Mouse (Mus musculus) bone marrow macrophage, adult 2 months (primary cell): ENCODE measurements around the gene Tff1.

Source experiments
- CTCF ChIP-seq: IDR thresholded peaks from 2 replicates; pipeline ENCODE4 v1.5.1; 2012; ENCODE audit warnings: low read depth, mild to moderate bottlenecking, low read length, moderate library complexity
- POLR2A ChIP-seq: IDR thresholded peaks from 2 replicates; pipeline ENCODE4 v1.6.1; 2012; ENCODE audit warnings: mild to moderate bottlenecking, low read depth, low read length, borderline replicate concordance

DNA sequence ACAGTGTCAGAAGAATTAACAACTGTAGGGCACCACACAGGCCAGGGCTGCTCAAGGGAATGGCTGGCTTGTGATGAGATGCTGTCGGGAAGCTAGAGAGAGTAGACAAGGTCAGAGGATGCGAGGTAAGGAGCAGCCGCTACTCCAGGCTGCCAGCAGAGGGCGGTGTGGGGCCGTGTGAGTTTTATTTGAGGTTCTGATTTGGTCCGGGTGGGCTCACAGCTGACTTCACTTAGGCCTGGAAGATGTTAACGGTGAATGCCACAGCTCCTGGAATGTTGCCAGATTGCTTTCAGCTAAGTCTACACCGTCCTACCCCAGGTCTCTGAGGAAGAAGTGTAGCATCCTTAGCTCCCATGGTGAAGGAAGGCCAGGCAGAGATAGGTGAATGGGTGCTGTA lies 43.1 kb downstream of the Tff1 start:
- TF ChIP-seq POLR2A (no peak), CTCF (peak; percentile 97)
